Mouse (Mus musculus): ENCODE data around the gene Amer3.
A peak's percentile ranks its signal among the peaks of the same experiment; 100 is the strongest.
"Not testable (repeated sequence)": the region's sequence is repeated elsewhere in the genome, so short reads cannot be mapped to it uniquely, and the experiment has no call there.

Gene Amer3

DNA sequence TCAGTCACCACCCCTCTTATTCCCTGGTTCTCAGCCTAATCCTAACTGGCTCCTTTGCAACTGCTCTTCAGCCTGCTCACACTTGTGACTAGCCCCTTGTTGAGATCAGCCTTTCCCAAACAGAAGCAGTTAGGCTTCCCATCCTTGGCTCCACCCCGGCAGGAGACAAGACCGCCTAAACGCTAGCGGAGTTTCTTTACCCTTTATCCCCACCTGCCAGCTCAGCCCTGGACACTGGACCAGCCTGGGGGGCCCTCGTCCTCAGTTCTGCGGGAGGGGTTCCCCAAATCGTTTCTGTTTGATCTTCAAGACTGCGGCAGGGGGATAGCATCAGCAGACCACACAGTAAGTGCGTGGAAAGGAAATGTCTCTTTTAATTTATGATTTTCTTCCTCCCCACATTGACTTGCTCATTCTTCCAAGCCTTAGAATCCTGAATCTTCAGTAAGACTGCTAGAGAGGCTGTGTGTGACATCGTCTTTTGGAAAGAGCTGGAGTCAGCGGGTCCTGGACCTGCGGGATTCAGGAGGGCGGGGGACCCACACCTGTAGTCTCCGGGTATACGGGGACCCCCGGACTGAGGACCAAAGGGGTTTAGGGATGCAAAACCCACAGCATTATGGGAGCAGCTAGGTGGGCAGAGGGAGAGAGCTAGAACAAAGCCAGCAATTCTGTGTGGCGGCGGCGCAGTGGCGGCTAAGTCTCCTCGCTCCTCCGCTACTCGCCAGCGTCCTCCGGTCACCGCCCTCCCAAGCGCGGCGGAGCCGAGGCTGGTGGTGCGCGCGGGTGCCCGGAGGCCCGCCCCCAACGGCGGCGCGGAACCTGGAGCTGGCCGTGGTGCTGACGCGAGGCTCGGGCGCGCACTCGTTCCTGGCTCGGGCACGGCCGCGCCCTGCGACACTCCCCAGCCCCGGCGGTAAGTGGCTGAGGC is at the start of gene Amer3:
Amer3 (plus strand) TSS at position 807 of the 931 bp plus-strand sequence.
- peak; percentile 56 to 83 for DNase-seq

DNA sequence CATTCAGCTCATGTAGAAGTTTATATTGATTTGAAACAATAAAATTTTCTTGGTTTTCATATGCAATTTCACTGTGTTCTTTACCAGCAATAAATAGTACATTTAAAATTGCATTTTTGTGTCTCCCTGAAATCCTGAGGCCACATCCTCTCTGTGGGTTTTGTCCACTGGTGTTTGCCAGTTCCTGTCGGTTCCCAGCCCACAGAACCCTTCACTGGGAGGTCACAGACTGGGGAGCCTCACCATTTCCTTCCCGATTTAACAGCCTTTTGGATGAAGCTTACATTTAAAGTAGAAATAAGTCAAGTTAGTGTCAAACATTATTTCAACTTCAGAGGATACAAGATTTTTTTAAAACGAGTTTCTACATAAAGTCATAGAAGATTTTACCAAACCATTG is 44.9 kb upstream of the Amer3 start:
- DNase-seq, result not testable (repeated sequence)

DNA sequence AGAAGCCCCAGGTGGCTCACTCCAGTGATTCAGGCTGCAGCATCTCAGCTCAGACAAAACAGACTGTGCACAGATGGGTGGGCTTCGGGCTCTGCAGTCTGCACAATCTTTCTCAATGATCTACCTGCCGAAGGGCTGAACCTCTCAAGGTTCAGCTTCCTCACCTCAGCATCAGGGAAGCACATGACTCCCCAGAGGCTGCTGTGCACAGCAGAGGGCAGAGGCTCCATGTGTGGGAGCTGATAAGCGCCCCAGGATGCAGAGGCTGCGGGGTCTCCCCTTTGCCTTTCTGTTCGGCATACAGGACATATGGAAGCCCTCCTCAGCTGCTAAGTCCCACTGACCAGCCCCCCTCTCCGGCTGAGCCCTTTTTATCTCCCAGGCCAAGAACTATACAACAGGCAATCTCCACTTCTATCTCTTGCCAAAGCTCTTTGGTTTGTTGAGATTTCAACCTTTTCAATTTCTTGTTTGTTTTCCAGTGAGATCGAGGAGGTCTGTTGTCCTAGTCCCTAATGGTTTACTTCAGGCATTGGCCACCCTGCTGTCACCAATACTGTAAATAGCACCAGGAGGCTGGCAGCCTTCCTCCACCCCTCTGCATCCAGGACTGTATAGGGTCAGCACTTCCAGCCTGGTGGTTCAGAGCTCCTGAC is 44.3 kb upstream of the Amer3 start, which contains the start of gene Cfc1:
Cfc1 (plus strand) TSS at position 606 of the 656 bp plus-strand sequence.
- not testable (repeated sequence) for DNase-seq

DNA sequence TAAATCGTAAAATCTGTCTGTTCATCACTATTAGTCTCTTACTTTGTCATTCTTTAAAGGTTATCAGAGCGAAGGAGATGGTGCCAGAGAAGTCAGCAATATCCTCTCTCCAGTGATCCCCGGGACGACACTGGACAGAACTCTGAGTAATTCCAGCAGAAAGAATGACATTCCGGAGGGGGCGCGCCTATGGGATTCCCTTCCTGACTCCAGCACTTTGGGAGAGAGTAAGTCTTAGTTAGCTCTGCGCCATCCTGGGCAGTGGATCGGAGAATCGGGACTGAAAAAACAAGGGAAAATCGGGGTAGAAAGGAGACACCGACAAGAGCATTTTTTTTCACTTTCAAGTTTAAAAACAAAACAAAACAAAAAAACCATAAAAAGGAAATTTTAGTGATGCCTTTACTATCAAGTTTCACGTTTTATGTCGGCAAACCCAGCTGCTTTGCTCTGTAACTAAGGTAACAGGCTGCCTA is 43.1 kb upstream of the Amer3 start:
- DNase-seq, result no peak

DNA sequence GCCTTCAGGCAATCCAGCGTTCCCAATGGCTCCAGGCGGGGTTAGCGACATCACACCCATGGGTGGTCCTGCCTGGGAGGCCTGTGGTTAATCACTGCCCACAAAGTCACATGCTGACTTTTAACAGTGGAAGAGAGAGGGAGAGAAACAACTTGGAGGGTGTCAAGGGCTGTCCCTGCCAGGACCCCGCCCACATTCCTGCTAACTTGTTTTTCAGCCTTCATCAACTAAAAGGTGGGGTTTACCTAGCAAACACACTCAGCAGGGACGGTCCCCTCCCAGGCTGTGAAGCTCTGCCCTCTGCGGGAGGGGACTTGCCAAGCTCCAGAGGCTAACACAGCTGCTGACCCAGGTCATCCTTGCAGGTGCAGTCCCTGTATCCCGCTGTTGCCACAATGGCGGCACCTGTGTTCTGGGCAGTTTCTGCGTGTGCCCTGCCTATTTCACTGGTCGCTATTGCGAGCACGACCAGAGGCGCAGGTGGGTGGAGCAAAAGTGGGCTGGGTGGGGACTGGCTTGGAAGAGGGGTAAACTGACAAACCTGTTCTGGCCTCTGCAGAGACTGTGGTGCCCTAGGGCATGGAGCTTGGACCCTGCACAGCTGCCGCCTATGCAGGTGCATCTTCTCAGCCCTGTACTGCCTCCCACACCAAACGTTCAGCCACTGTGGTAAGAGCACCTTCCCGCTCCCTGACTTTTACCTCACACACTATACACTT is 42.5 kb upstream of the Amer3 start:
- peak; percentile 18 to 28 for DNase-seq

DNA sequence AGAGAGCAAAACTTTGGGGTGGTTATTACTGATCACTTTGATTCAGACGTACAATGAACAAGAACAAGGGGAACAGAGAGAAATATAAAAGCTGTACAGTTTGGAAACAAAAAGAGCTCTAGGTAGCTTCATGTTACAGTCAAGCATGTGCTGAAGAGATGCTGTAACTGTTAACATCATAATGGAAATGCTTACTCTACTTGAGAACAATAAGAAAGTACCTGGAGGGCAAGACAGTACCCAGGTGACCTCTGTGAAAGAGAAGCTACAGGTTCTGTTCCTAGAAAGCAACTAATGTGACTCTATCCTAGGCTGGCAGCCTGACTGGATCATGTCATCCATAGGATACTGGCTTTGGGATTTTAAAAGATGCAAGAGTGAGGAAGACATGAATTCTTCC is 32.4 kb upstream of the Amer3 start:
- no peak for DNase-seq

DNA sequence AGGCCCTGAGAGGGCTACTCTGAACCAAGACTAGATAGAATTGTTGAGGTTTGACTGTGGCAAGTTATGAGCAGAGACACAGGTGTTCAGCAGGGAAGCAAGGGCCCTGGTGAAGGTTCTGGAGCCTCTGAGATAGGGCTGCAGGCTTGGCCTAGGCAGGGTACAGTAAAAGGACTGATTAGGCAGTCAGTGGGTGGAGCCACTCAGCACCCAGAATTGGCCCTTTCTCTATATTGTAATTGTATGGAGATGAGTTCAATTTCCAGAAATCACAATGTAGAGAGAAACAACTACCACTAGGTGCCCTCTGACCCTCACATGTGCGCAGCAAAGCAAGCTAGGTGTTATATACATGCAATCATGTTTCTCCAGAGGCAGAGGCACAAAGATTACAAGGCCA is 25.8 kb upstream of the Amer3 start:
- DNase-seq, result no peak

DNA sequence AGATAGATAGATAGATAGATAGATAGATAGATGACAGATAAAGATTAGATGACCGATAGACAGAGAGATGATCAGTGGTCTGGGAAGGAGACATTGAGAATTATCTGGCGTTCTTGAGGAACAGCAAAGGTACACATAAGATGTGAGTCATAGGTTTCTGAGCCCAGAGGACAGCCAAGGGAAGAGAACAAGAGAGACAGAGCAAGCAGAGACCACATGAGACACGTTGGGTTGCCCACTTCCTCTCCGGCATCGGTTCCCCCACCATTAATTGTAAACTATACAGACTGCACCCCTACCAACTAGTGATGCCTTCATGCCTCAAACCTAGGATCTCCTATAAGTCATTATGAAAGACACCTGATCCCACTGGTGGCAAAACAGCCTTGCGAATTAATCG is 25.2 kb upstream of the Amer3 start:
- DNase-seq, result no peak

DNA sequence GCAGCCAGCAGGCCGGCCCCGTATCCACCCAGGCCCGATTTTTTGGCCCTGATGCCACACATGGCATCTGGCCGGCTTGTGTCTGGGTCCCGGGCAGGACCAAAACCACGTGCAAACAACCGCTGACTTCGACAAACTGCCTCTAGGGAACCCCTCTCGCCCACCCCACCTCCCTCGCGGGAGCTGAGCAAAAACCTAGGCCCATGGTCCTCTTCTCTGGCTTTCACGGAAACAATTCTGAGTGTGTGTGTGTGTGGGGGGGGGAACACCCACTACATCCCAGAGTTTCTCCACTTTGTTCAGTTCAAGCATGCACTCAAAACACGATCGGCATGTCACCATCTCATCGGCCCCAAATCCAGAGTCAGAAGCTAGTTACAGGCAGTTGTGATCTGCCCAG is 18.6 kb upstream of the Amer3 start, which contains the start of gene Prss40:
Prss40 (minus strand) TSS at position 101 of the 400 bp plus-strand sequence.
- no peak for DNase-seq

DNA sequence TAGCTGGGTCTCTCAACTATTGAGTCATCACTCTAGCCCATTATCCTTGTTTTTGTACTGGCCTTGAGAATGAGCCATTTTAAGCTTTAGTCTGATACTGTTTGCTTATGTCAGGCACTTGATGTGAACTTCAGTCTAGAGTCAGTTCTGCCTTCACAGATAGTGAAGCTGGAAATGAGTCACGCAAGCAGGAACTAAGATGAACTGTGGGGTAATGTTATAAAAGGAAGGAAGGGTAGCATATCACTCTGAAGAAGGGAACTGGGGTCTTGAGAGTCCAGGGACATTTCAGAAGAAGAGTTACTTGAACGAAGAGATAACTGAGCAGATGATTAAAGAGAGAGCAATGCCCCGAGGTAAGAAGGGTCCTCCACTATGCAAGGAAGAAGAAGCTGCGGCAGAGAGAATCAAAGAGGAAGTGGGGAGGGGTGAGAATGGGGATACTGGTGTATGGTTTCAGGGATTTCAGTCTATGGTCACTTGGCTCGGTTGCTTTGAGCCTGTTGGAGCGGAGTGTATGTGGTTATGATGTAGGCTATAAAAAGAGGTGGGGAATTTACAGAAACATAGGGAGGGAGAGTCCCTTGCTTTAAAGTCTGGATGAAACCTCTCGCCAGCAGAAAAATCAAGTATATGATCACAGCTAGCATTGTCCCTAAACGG is 14.9 kb upstream of the Amer3 start:
- DNase-seq, result no peak

DNA sequence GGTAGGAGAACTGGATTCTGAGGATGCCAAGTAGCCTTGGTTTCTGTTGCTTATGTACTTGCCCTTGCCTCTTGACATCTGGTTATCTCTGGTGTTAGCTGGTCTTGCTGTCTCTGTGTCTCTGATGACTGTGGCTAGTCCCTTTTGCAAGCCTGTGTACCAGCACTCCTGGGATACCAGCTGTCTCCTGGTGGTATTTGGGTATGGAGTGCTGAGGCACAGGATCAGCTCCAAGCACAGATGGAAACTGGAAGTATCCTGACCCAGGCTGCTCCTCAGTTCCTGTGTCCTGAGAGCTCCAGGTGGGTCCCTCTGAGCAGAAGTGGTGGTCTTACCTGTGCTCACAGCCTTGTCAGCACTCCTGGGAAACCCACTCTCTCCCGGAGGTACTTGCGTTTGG is 11.3 kb upstream of the Amer3 start:
- no peak for DNase-seq

DNA sequence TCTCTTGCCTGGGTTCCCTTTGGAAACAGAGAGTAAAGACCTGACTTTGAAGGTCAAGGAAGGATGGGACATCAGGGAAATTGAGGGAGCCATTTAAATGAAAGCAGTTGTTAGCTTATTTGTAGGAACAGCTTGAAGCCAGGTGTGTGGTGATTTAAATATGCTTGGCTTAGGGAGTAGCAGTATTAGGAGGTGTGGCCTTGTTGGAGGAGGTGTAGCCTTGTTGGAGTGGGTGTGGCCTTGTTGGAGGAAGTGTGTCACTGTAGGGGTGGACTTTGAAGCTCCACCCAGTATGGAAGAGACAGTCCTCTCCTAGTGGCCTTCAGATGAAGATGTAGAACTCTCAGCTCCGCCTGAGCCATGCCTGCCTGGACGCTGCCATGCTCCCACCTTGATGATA is 9.6 kb upstream of the Amer3 start:
- DNase-seq, result no peak

DNA sequence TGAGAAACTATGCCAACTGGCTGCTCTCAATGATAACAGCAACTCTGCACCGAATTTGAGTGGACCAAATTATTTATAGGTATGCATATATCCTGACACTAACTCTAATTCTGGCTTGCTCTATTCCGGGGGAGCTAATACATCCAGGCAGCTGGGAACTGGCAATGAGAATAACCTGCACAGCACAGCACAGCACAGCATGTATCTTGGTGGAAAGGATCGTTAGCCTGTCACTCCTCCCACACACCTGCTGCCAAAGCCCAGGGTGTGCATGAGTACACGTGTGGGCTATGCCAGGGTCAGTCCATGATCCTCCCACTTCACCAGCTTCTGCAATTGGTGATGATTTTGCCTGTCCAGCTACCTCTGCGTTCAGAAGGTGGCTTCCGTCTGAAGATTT is 8.0 kb upstream of the Amer3 start:
- DNase-seq, result no peak

DNA sequence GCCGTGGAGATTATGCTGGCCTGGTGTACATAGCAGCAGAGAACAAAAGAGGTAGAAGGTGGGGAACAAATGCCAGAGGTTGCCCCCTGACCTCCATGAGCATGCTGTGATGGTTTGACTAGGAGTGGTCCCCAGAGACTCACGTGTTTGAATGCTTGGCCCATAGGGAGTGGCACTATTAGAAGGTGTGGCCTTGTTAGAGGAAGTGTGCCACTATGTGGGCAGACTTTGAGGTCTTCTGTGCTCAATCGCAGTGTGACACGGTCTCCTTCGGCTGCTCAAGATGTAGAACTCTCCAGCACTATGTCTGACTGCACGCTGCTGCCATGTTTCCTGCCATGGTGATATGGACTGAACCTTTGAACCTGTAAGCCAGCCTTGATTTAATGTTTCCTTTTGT is 6.2 kb upstream of the Amer3 start:
- DNase-seq, result no peak

DNA sequence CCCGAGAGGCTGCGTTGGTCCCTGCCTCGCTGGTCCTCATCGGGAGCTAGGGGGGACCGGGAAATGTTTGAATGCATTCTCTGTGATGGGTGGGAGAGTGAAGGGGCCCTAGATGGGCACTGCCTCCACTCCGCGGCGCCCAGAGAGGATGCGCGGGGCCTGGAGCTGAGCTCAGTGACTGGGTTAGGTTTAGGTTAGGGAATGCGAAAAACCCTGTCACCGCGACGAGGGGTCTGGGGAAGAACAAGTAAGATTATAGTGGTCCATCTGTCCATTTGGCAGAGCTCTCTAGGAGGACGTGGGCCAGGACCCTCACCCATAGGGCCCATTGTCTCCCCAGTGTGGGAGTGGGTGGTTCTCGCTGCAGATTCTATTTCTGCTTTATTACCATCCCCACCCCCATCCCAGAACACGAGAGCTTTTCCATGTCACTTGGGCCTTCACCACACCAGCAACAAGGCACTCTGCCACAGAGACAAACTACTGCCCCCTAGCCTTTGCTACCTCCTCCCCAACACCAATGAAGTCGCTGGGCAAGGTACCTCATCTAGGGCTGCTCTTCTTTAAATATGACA is 412 bp downstream of the Amer3 start:
- DNase-seq, result no peak

DNA sequence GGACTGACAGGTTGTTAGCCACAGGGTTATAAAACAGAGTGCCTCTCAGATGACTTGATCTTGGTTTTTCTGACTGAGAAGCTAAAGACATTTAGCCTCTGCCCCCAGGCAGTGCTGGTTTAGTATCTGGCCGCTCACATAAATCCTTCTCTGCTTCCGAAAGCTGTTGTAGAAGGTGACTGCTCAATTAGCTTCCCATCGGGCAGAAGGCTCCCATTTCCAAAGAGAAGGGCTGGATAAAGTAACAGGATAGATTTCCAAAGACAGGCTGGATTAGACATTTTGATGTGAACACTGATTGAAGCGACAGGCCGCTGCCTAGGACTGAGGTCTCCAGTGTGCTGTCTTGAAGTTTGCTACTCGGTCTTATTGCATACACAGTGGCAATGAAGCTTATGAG is 2.8 kb downstream of the Amer3 start:
- DNase-seq, result no peak

DNA sequence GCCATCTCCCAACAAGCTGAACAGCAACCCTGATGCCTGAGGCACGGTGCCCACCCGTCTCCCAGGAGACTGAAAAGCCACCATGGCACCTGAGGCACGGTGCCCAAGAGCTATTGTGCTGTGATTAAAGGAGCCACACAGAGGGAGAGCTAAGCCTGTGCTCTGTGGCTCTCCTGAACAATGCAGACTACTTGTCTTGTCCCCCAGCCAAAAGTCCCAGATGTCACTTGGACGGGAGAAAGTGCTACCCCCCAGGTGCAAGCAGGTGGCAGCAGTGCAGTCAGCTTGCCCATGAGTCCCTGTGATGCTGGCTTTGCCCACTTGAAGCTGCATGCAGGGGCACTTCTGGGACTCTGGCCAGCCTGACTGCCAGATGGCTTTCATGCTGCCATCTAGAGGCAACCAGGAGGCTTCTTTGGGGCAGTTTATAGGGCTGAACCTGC is 4.4 kb downstream of the Amer3 start:
- DNase-seq, result no peak

DNA sequence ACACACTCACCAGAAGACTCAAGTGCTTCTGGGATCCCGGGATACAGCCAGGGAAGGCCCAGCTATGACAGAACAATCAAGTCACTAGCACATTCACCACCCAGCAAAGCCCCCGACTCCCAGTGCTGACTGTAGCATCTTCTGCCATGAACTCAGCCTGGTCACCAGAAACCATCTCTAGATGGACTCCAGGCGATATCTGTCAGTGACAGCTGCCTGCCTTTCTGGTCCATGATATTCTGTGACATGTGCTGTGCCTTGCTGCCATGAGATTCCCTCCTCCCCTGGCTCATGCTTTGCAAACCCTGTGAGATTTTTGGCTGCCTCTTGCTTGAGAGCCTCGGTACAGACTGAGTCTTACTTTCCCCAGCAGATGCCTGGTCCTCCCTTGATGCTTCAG is 5.3 kb downstream of the Amer3 start:
- no peak for DNase-seq

DNA sequence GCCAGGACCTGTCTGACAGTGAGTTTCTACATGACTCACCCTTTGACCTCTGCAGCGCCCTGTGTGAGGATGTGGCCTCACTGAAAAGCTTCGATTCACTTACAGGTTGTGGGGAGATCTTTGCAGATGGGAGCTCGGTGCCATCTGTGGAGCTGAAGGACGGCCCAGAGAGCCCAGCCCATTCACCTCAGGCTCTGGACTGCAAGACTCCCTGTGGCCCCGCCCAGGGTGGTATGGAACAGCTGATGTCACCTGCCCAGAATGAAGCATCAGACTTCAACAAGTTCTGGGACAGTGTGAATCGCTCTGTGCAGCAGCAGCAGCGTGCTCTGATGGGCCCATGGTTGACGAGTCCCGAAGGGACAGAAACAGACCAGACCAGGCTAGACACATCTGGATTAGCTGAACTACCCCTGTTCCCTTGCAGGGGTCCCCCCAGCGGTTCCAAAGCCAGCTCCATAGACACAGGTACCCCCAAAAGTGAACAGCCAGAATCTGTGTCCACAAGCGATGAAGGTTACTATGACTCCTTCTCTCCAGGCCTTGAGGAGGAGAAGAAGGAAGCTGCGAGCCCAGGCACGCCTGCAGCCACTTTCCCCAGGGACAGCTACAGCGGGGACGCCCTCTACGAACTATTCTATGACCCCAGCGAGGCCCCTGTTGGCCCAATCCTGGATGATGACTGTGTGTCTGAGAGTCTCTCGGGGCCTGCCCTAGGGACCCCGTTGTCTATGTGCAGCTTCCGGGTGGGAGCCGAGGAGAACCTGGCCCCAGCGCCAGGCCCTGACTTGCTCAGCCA is 8.0 kb downstream of the Amer3 start:
- no peak for DNase-seq

DNA sequence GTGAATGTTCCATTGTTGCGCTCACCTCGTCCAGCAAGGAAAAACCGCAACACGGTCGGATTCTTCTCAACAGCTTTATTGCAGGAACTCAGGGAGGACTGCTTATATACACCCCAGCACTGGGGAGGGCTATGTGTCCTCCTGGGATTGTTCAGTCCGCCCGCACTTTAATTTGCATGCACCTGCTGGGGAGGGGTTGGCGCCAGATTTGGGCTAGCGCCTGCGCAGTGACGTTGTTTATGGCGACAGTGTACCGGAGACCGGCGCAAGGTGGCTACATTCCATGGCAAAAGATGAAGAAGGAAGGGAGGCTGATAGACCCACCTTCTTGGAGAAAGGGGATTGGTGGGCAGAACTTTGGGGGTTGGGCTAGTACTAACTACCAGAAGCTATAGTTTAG is 20.5 kb downstream of the Amer3 start:
- no peak for DNase-seq

DNA sequence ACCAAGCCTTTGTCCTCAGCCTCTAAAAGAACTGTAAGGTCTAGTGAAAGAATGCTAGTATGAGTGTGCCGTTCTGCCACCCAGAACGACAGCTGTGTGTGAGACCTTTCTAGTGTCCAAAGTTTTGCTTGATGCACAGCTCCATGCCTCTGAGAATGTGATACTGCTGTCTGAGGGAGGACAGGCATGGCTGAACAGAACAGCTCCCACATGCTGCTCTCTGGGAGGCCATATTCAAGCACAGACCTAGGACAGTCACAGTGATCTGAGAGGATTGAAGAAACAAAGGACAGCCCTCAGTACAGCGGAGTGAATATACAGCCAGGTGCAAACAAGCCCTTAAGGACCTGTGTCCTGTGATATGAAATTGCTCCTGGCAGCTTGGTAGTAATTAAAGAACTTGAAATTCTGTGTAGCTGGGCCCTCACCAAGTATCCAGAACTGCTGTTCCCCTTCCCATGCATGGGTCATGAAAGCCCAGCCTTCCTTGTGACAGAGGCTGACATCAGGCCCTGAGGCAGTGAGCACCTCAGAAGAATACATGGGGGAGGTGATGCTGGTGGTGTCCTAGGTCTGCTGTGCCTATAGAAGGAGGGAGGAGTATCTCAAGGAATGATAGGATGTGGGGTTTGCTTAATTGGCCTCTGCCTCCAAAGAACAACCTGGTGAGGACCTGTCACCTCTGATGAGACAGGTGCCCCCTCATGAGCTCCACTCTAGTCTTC is 22.0 kb downstream of the Amer3 start:
- DNase-seq, result no peak

Measured in kidney, postnatal 36 days (tissue).